Mouse (Mus musculus) T-cell, adult 2 months (primary cell): Measurements from ENCODE around the gene Vps4a.

ENCODE experiments used
- DNase-seq: peaks from one replicate; pipeline ENCODE4 v3.0.0; 2022; ENCODE audit warnings: low spot score

The Vps4a gene

GRCm38 (mm10) chr8:107049480-107049879 is 18.5 kb downstream of the Vps4a start:
- no peak for DNase-seq

- DNase-seq = no peak
These were observed 21.0 kb downstream of the Vps4a start for GRCm38 (mm10) chr8:107052046-107052445.

- peak; percentile 96 for DNase-seq
These were observed 25.3 kb downstream of the Vps4a start, which contains the start of the genes Cog8 and Nip7 for GRCm38 (mm10) chr8:107056076-107056972. Cog8 (minus strand) TSS chr8:107056689. Nip7 (plus strand) TSS chr8:107056877.

GRCm38 (mm10) chr8:107056973-107057369 is 25.9 kb downstream of the Vps4a start:
- no peak for DNase-seq

GRCm38 (mm10) chr8:107062613-107063012 is 31.6 kb downstream of the Vps4a start:
- DNase-seq = no peak

- DNase-seq = peak; percentile 15
These were observed 34.8 kb downstream of the Vps4a start, which contains the start of gene Tmed6 for GRCm38 (mm10) chr8:107065511-107066496. Tmed6 (minus strand) TSS chr8:107065644.

GRCm38 (mm10) chr8:107073706-107074105 is 42.7 kb downstream of the Vps4a start:
- DNase-seq = no peak

- DNase-seq = no peak
These were observed 43.1 kb downstream of the Vps4a start for GRCm38 (mm10) chr8:107074128-107074527.

GRCm38 (mm10) chr8:107076239-107076888 is 45.3 kb downstream of the Vps4a start:
- DNase-seq = no peak

- peak; percentile 18 for DNase-seq
These were observed 54.3 kb downstream of the Vps4a start for GRCm38 (mm10) chr8:107085358-107085757.

- DNase-seq = no peak
These were observed 55.0 kb downstream of the Vps4a start for GRCm38 (mm10) chr8:107086018-107086417.

GRCm38 (mm10) chr8:107088526-107089063 is 57.6 kb downstream of the Vps4a start:
- no peak for DNase-seq

GRCm38 (mm10) chr8:107090531-107090930 is 59.5 kb downstream of the Vps4a start:
- no peak for DNase-seq
